Mouse (Mus musculus) midbrain, postnatal 0 days (tissue): Measurements from ENCODE around the gene Nfat5. TPM values are rescaled to one million over a fixed set of nuclear protein-coding genes. Genes with fewer than 3 reads are reported as not detected.

Experiments used
- ATAC-seq: fragments of 200-750 bp; cut with Nextera tagmentation; 2 replicates; pipeline ENCODE4 v1.8.0; 2017; ENCODE audit warnings: moderate number of reproducible peaks, mild to moderate bottlenecking, moderate TSS enrichment, moderate library complexity; ENCODE audit not compliant: low FRiP score
- DNase-seq: peaks from one replicate; pipeline ENCODE4 v3.0.0-alpha.2; 2015; ENCODE audit warnings: low spot score
- H3K27ac ChIP-seq: fragments of 300-500 bp; sonication (generic); 2 replicates; pipeline ENCODE4 v1.5.1; 2014; ENCODE audit warnings: low read depth, mild to moderate bottlenecking, low read length, mixed read lengths
- H3K27me3 ChIP-seq: fragments of 300-500 bp; sonication (generic); 2 replicates; pipeline ENCODE4 v1.6.1; 2014; ENCODE audit warnings: low read length, control low read depth, mixed read lengths; ENCODE audit not compliant: insufficient read depth
- H3K36me3 ChIP-seq: fragments of 300-500 bp; sonication (generic); 2 replicates; pipeline ENCODE4 v1.6.1; 2014; ENCODE audit warnings: low read length, control low read depth, mixed read lengths; ENCODE audit not compliant: insufficient read depth
- H3K4me1 ChIP-seq: fragments of 300-500 bp; sonication (generic); 2 replicates; pipeline ENCODE4 v1.6.1; 2014; ENCODE audit warnings: mild to moderate bottlenecking, control low read depth, antibody characterized with exemption, low read length, mixed read lengths; ENCODE audit not compliant: insufficient read depth
- H3K4me2 ChIP-seq: fragments of 300-500 bp; sonication (generic); 2 replicates; pipeline ENCODE4 v1.6.1; 2014; ENCODE audit warnings: low read depth, mild to moderate bottlenecking, low read length, mixed read lengths; ENCODE audit not compliant: poor library complexity, severe bottlenecking
- H3K4me3 ChIP-seq: fragments of 300-500 bp; sonication (generic); 2 replicates; pipeline ENCODE4 v1.5.1; 2014; ENCODE audit warnings: low read depth, mild to moderate bottlenecking, low read length, moderate library complexity
- H3K9ac ChIP-seq: fragments of 300-500 bp; sonication (generic); replicated peaks from 2 replicates; pipeline ENCODE4 v1.6.1; 2014; ENCODE audit warnings: mild to moderate bottlenecking, low read length, moderate library complexity, mixed read lengths; ENCODE audit not compliant: poor library complexity, severe bottlenecking
- H3K9me3 ChIP-seq: fragments of 300-500 bp; sonication (generic); 2 replicates; pipeline ENCODE4 v1.6.1; 2016; ENCODE audit warnings: low read length, control low read depth
- CTCF ChIP-seq: IDR thresholded peaks from 2 replicates; pipeline ENCODE4 v1.5.1; 2016; ENCODE audit warnings: antibody characterized with exemption, mild to moderate bottlenecking
- WGBS: fragments of 180-500 bp; shearing (Covaris S2); extraction: QIAGEN DNeasy Blood & Tissue Kit; methylation state at CpG from one replicate; pipeline ENCODE4 v1.1.7; 2014; 5-methylcytosine and 5-hydroxymethylcytosine counted together
- polyA plus RNA-seq: library from polyadenylated mRNA; unstranded; fragments of >200 nt; fragmentation: Nextera tagmentation; extraction: Ambion mirVana; gene quantifications from 2 replicates; pipeline ENCODE4 v1.2.1, GENCODE M21; 2015
- total RNA-seq: library from RNA; depleted of rRNA; stranded (reverse); fragments of >200 nt; gene quantifications from 2 replicates; pipeline ENCODE4 v1.2.3, GENCODE M21; 2014

Nfat5 gene
- total and polyA plus RNA-seq, 2 experiments from 2014 or later = 6.8 to 20.3 TPM

DNA sequence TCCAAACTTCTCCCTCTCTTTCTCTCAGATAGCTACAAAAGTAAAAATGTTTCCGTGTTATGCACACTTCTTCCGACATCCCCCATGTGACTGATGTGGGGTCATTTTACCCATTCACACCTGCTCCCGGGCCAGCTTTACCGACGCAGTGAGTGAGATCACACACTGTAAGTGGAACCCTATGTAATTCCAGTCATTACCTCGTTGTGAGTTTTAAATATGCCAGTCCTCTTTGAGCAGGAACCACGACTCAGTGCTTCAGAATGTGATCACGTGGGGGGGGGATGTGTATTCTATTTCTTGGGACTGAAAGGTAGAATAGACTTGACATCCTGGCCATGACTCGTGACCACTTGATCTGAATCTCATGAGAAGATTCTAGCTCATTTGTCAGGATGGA is 24.8 kb upstream of the Nfat5 start:
- Histone ChIP-seq H3K36me3 (no peaks in the 10 kb centered on the region), H3K27me3 (no peaks in the 10 kb centered on the region), H3K9me3 (no peaks in the 10 kb centered on the region), H3K27ac (no peak overlapping the region), H3K9ac (no peak overlapping the region), H3K4me3 (no peak overlapping the region), H3K4me1 (no peaks in the 10 kb centered on the region), H3K4me2 (no peak overlapping the region)
- 83% methylated on average over 9 of the region's 9 CpGs for WGBS
- no peak for ATAC-seq
- DNase-seq = no peak
- no peak for TF ChIP-seq CTCF

DNA sequence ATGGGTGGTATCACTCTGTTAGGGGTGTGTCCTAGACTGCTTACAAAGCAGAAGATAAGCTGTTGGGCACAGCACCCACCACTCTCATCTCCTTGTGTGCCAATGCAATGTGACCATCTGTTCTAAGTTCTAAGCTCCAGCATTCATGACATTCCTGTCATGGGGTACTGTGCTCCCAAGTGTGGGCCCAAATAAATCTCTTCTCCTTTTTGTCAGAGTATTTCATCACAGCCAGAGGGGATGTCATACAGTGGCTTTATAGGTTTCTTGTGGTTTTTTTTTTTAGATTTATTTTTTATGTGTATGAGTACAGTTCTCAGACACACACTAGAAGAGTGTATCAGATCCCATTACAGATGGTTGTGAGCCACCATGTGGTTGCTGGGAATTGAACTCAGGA is 24.1 kb upstream of the Nfat5 start:
- H3K4me2 ChIP-seq = no peak overlapping the region
- no peaks in the 10 kb centered on the region for H3K4me1 ChIP-seq
- H3K9me3 ChIP-seq = no peaks in the 10 kb centered on the region
- H3K27ac ChIP-seq = no peak overlapping the region
- ATAC-seq = no peak
- H3K27me3 ChIP-seq = no peaks in the 10 kb centered on the region
- DNase-seq = no peak
- no peaks in the 10 kb centered on the region for H3K36me3 ChIP-seq
- no peak overlapping the region for H3K9ac ChIP-seq
- H3K4me3 ChIP-seq = no peak overlapping the region
- no peak for TF ChIP-seq CTCF

DNA sequence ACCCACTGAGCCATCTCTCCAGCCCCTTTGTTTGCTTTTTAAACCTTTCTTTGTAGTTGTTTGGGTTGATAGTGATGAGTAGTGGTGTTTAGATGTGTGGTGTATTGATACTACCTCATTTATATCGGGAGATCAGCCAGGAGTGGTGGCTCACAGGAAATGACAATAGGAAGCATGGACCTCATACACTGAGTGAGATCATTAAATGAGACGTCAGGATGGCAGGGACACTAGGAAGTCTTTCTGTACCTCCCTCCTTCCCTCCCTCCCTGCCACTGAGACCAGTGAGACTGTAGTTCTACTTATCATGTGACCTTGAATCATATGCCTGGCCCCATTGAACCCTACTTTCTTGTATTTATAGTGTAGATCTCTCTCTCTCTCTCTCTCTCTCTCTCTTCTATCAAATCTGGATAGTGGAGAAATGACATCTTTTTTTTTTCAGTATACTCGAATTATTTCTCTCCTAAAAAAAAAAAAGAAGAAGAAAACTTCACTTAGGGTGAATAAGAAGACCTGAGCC is 23.6 kb upstream of the Nfat5 start:
- no peaks in the 10 kb centered on the region for H3K36me3 ChIP-seq
- no peaks in the 10 kb centered on the region for H3K9me3 ChIP-seq
- H3K27ac ChIP-seq = no peak overlapping the region
- TF ChIP-seq CTCF = no peak
- ATAC-seq (no peak), DNase-seq (no peak)
- WGBS = 55% methylated on average over 3 of the region's 3 CpGs
- no peak overlapping the region for H3K4me3 ChIP-seq
- no peak overlapping the region for H3K4me2 ChIP-seq
- H3K27me3 ChIP-seq = no peaks in the 10 kb centered on the region
- H3K4me1 ChIP-seq = no peaks in the 10 kb centered on the region
- no peak overlapping the region for H3K9ac ChIP-seq

DNA sequence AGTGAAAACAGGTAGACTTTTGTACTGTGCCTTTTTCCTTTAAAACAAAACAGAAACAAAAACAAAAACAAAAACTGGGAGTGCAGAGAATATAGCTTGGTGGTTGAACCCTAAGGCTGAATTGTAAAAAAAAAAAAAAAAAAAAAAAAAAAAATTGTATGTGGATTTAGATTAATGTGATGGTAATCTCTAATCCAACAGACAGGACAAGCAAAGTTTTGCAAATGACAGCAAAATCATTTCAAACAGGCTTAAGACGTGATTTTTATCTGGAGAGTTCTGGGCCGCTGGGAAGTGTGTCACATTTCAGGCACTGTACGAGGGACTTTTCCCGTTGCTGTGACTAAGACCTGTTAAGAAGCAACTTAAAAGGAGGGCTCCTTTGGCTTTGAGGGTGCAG is 23.0 kb upstream of the Nfat5 start:
- TF ChIP-seq CTCF = no peak
- 62% methylated on average over 4 of the region's 4 CpGs for WGBS
- H3K4me1 ChIP-seq = no peaks in the 10 kb centered on the region

DNA sequence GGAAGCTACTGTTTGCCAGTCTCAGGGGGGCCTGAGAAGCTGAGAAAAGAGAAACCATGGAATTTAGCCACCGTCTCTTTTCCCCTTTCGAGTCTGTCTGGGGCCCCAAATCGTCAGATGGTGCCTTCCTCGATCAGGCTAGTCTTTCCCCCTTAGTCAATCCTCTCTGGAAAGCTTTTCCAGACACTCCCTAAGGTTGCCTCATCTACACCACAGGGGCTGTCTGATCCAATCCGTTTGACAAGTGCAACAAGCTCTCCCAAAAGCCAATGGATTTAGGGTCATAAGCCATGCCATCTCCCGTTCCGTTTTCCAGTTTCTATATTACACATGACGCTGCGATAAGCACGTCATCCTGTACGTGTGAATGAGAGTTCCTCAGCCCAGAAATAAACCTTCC is 22.5 kb upstream of the Nfat5 start:
- 52% methylated on average over 11 of the region's 11 CpGs for WGBS

More for the DNA sequence above, 23.0 kb upstream of the Nfat5 start:
- Histone ChIP-seq H3K4me2 (no peak overlapping the region), H3K27ac (no peak overlapping the region), H3K9ac (no peak overlapping the region), H3K27me3 (no peaks in the 10 kb centered on the region), H3K9me3 (no peaks in the 10 kb centered on the region), H3K36me3 (no peaks in the 10 kb centered on the region), H3K4me3 (no peak overlapping the region)
- DNase-seq = no peak
- no peak for ATAC-seq

DNA sequence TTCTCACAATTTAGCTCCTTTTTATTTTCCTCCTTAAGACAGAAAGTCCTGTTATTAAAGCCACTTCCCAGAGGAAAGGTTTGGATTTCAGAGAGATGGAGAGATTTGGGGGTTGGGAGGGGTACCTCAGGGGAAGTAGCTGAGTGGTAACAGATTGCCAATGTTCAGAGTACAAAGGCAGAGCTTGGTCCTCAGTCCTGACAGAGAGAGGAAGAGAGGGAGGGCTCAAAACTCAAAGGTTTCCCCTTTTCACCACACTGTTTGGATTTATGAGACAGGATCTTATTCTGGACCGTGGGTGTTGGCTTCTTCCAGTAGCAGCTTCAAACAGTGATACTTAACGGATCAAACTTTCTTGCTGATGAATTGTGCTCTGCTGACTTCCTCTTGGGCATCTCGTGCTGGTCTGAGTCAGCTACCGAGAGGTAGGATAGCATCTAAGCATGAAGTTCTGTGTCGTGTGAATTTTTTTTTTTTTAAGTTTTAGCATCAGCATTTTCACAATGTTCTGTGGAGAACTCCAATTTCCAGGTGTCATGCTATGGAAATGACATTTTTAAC is 15.9 kb upstream of the Nfat5 start:
- no peaks in the 10 kb centered on the region for H3K36me3 ChIP-seq
- H3K9ac ChIP-seq = no peak overlapping the region
- H3K4me3 ChIP-seq = no peak overlapping the region
- H3K27me3 ChIP-seq = no peaks in the 10 kb centered on the region
- no peak overlapping the region for H3K4me2 ChIP-seq
- ATAC-seq = no peak
- no peak overlapping the region for H3K27ac ChIP-seq
- no peak for TF ChIP-seq CTCF
- 77% methylated on average over 5 of the region's 5 CpGs for WGBS
- H3K4me1 ChIP-seq = no peaks in the 10 kb centered on the region
- no peaks in the 10 kb centered on the region for H3K9me3 ChIP-seq
- DNase-seq = no peak

More for the DNA sequence above, 22.5 kb upstream of the Nfat5 start:
- no peak overlapping the region for H3K4me3 ChIP-seq
- H3K27me3 ChIP-seq = no peaks in the 10 kb centered on the region
- no peak for TF ChIP-seq CTCF
- H3K4me2 ChIP-seq = no peak overlapping the region
- H3K36me3 ChIP-seq = no peaks in the 10 kb centered on the region
- no peaks in the 10 kb centered on the region for H3K9me3 ChIP-seq
- ATAC-seq = no peak
- H3K27ac ChIP-seq = no peak overlapping the region
- peak; percentile 34 for DNase-seq
- no peak overlapping the region for H3K9ac ChIP-seq
- no peaks in the 10 kb centered on the region for H3K4me1 ChIP-seq
